Mouse (Mus musculus) hindbrain, embryonic 12.5 days (tissue): Measurements from ENCODE around the gene Chchd3. TPM values are rescaled to one million over a fixed set of nuclear protein-coding genes. Genes with fewer than 3 reads are reported as not detected.
A peak's percentile ranks its signal among the peaks of the same experiment; 100 is the strongest.

ENCODE experiments used
- ATAC-seq: fragments of 200-750 bp; cut with Nextera tagmentation; 2 replicates; pipeline ENCODE4 v1.8.0; 2017; ENCODE audit warnings: moderate TSS enrichment; ENCODE audit not compliant: low FRiP score
- H3K27ac ChIP-seq: fragments of 300-500 bp; sonication (generic); 2 replicates; pipeline ENCODE4 v1.5.1; 2016; ENCODE audit warnings: mild to moderate bottlenecking
- H3K27me3 ChIP-seq: fragments of 300-500 bp; sonication (generic); 2 replicates; pipeline ENCODE4 v1.6.1; 2016; ENCODE audit warnings: mild to moderate bottlenecking
- H3K36me3 ChIP-seq: fragments of 300-500 bp; sonication (generic); 2 replicates; pipeline ENCODE4 v1.6.1; 2016; ENCODE audit warnings: mild to moderate bottlenecking
- H3K4me1 ChIP-seq: fragments of 300-500 bp; sonication (generic); 2 replicates; pipeline ENCODE4 v1.6.1; 2016
- H3K4me2 ChIP-seq: fragments of 300-500 bp; sonication (generic); replicated peaks from 2 replicates; pipeline ENCODE4 v1.6.1; 2016; ENCODE audit warnings: mild to moderate bottlenecking
- H3K4me3 ChIP-seq: fragments of 300-500 bp; sonication (generic); 2 replicates; pipeline ENCODE4 v1.5.1; 2016; ENCODE audit warnings: mild to moderate bottlenecking
- H3K9ac ChIP-seq: fragments of 300-500 bp; sonication (generic); 2 replicates; pipeline ENCODE4 v1.6.1; 2016; ENCODE audit warnings: mild to moderate bottlenecking, moderate library complexity
- H3K9me3 ChIP-seq: fragments of 300-500 bp; sonication (generic); replicated peaks from 2 replicates; pipeline ENCODE4 v1.6.1; 2016; ENCODE audit warnings: mild to moderate bottlenecking
- WGBS: fragments of 180-500 bp; shearing (Covaris S2); methylation state at CpG from one replicate; pipeline ENCODE4 v1.1.7; 2016; 5-methylcytosine and 5-hydroxymethylcytosine counted together
- polyA plus RNA-seq: library from polyadenylated mRNA; unstranded; fragments of >200 nt; fragmentation: Nextera tagmentation; extraction: Ambion mirVana; gene quantifications from 2 replicates; pipeline ENCODE4 v1.2.1, GENCODE M21; 2016

Gene Chchd3
- polyA plus RNA-seq, 1 experiment from 2014 or later = 118 TPM

DNA sequence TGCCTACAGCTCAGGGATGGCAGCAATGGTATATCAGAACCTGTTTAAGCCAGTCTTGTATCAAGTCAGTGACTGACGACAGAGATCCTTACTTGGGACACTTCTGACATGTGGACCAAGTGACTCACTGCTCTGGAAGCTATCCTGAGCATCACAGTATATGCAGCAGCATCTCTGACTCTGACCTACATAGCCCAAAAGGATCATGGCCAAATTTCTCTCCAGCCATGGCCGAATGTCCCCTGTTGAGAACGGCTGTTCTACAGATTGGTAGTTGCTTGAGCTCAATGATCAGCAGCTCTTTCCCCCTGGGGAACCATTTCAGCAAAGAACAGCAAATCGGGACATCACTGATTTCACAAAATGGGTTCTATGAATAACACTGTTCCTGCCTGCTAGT lies 161.0 kb downstream of the Chchd3 start:
- Histone ChIP-seq H3K27me3 (no peaks in the 10 kb centered on the region), H3K4me2 (no peak overlapping the region), H3K4me3 (no peak overlapping the region), H3K9ac (no peak overlapping the region), H3K9me3 (no peaks in the 10 kb centered on the region), H3K27ac (no peak overlapping the region), H3K36me3 (no peaks in the 10 kb centered on the region), H3K4me1 (no peaks in the 10 kb centered on the region)
- ATAC-seq = no peak
- WGBS = 88% methylated on average over 4 of the region's 4 CpGs

DNA sequence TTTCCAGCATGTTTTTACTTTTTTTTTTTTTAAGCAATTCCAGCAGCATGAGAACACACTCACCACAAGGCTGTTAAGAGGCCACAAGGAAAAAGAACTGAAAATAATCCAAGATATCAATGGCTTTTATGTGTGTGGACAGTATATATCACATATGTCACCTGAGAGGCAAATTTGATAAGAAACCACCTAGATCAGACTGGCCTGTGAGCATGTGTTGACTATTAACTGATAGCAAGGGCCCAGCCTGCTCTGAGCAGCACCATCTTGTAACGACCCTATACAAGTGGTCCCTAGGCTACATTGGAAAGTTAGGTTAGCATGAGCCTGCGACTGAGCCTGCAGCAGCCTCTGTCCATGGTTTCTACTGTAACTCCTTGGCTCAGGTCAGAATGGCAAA lies 166.0 kb downstream of the Chchd3 start:
- H3K27ac ChIP-seq = no peak overlapping the region
- no peak overlapping the region for H3K4me3 ChIP-seq
- 79% methylated on average over 2 of the region's 2 CpGs for WGBS
- ATAC-seq = no peak
- no peaks in the 10 kb centered on the region for H3K36me3 ChIP-seq
- no peak overlapping the region for H3K9ac ChIP-seq
- H3K9me3 ChIP-seq = no peaks in the 10 kb centered on the region
- no peaks in the 10 kb centered on the region for H3K4me1 ChIP-seq
- no peaks in the 10 kb centered on the region for H3K27me3 ChIP-seq
- H3K4me2 ChIP-seq = no peak overlapping the region

DNA sequence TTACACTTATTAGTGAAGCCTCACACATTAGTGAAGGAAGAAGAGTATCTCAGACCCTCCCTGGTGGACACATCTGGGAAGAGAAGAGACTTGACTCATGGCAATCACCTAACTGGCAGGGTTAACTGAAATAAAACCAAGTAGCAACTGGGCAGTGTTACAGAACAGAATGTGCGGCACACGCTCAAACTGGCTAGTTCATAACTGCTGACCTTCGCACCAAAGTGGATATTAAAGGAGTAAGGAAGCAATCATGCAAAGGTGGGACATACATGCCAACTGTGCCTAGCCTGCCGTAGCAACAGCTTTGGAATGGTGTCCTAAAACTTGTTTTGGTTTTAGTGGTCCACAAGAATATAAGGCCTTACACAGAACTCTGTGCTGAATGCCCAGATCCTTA lies 169.3 kb downstream of the Chchd3 start:
- Histone ChIP-seq H3K27ac (no peak overlapping the region), H3K9me3 (no peaks in the 10 kb centered on the region), H3K4me1 (no peaks in the 10 kb centered on the region), H3K36me3 (no peaks in the 10 kb centered on the region), H3K4me3 (no peak overlapping the region), H3K9ac (no peak overlapping the region), H3K27me3 (no peaks in the 10 kb centered on the region), H3K4me2 (no peak overlapping the region)
- 92% methylated on average over 4 of the region's 4 CpGs for WGBS
- no peak for ATAC-seq

- H3K4me3 ChIP-seq = no peak overlapping the region
- no peak for ATAC-seq
- H3K4me2 ChIP-seq = no peak overlapping the region
- no peaks in the 10 kb centered on the region for H3K4me1 ChIP-seq
- no peaks in the 10 kb centered on the region for H3K27me3 ChIP-seq
- H3K27ac ChIP-seq = no peak overlapping the region
- no peaks in the 10 kb centered on the region for H3K9me3 ChIP-seq
- WGBS = 65% methylated on average over 4 of the region's 4 CpGs
- no peaks in the 10 kb centered on the region for H3K36me3 ChIP-seq
- no peak overlapping the region for H3K9ac ChIP-seq
Observed at GRCm38 (mm10) chr6:32888894-32889529, 171.0 kb downstream of the Chchd3 start.

DNA sequence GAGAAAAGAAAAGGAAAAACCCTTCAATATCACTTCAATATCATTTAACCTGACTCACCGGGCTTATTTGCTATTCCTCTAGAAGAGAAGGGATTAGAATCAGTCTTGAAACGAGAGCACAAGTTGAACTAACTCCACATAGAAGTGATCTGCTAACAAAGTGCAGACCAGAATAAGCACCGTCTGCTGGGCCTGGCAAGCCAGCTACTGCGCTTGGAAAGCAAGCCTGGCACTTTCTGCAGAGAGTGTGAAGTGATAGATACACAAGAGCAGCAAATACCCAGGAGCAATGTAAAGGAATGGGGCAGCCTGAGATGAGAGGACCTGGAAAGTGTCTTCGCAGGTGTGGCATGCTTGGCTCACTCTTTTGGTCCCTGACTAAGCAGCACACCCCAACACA lies 181.5 kb downstream of the Chchd3 start:
- Histone ChIP-seq H3K9ac (no peak overlapping the region), H3K9me3 (no peaks in the 10 kb centered on the region), H3K4me2 (no peak overlapping the region), H3K27me3 (no peaks in the 10 kb centered on the region), H3K4me3 (no peak overlapping the region), H3K27ac (no peak overlapping the region), H3K36me3 (no peaks in the 10 kb centered on the region), H3K4me1 (peaks cover 13% of the 10 kb centered on the region)
- WGBS = 92% methylated on average over 5 of the region's 5 CpGs
- no peak for ATAC-seq

GRCm38 (mm10) chr6:32874176-32874575 lies 185.9 kb downstream of the Chchd3 start:
- Histone ChIP-seq H3K4me1 (peaks cover 13% of the 10 kb centered on the region), H3K9ac (no peak overlapping the region), H3K9me3 (no peaks in the 10 kb centered on the region), H3K27me3 (no peaks in the 10 kb centered on the region), H3K4me3 (no peak overlapping the region), H3K36me3 (no peaks in the 10 kb centered on the region), H3K4me2 (no peak overlapping the region), H3K27ac (peak overlapping the region; percentile 24; the same call in 1 of the 2 replicates)
- WGBS = 31% methylated on average over 3 of the region's 3 CpGs
- no peak for ATAC-seq

- no peak overlapping the region for H3K4me2 ChIP-seq
- WGBS = 89% methylated on average over 2 of the region's 2 CpGs
- no peak overlapping the region for H3K27ac ChIP-seq
- no peaks in the 10 kb centered on the region for H3K9me3 ChIP-seq
- no peak overlapping the region for H3K9ac ChIP-seq
- H3K36me3 ChIP-seq = no peaks in the 10 kb centered on the region
- peaks cover 13% of the 10 kb centered on the region for H3K4me1 ChIP-seq
- H3K27me3 ChIP-seq = no peaks in the 10 kb centered on the region
- no peak for ATAC-seq
- H3K4me3 ChIP-seq = no peak overlapping the region
Observed at GRCm38 (mm10) chr6:32872805-32873204, 187.3 kb downstream of the Chchd3 start.

DNA sequence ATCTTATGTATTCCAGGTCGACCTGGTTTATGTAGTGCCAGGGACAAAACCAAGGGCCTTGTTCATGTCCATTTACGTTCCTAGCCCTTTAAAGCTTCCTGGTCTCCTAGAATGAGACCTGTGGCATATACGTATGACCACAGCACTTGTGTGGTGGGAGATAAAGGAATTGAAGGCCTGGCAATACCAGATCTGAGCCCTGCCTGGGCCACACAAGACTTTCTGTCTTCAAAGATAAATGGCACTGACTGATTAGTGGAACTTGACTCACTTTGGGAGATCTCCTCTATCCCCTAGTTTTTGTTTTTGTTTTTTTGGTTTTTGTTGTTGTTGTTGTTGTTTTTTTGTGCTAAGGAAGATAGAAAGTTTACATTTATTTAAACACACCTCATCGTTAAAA lies 209.1 kb downstream of the Chchd3 start:
- H3K36me3 ChIP-seq = no peaks in the 10 kb centered on the region
- no peak overlapping the region for H3K27ac ChIP-seq
- ATAC-seq = no peak
- H3K4me1 ChIP-seq = peaks cover 3% of the 10 kb centered on the region; the same call in 1 of the 2 replicates
- H3K27me3 ChIP-seq = no peaks in the 10 kb centered on the region
- H3K4me2 ChIP-seq = no peak overlapping the region
- H3K4me3 ChIP-seq = no peak overlapping the region
- WGBS = 88% methylated on average over 4 of the region's 4 CpGs
- H3K9ac ChIP-seq = no peak overlapping the region
- no peaks in the 10 kb centered on the region for H3K9me3 ChIP-seq

GRCm38 (mm10) chr6:32848974-32849373 lies 211.1 kb downstream of the Chchd3 start:
- Histone ChIP-seq H3K9me3 (no peaks in the 10 kb centered on the region), H3K27me3 (no peaks in the 10 kb centered on the region), H3K9ac (no peak overlapping the region), H3K4me1 (peaks cover 8% of the 10 kb centered on the region), H3K27ac (no peak overlapping the region), H3K4me3 (no peak overlapping the region), H3K4me2 (no peak overlapping the region), H3K36me3 (no peaks in the 10 kb centered on the region)
- 88% methylated on average over 7 of the region's 7 CpGs for WGBS
- ATAC-seq = no peak

DNA sequence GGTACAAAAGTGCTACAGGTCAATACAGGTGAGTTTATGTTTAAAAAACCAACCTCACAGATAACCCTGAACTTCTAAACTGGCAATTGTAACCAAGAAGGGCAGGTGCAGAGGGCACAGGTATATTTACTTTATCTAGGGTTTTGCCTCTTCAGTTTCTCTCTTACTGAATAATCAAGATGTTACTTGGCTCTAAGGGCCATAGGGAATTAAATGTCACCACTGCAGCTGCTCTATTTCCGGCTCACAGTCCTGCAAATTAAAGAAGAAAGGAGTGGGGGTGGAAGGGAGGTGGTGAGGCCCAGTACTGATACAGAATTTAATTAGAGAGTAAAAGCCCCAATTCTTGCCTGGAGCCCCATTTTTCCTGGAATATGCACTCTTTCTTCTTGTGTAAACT lies 214.6 kb downstream of the Chchd3 start:
- Histone ChIP-seq H3K9me3 (no peaks in the 10 kb centered on the region), H3K4me2 (no peak overlapping the region), H3K27ac (no peak overlapping the region), H3K9ac (no peak overlapping the region), H3K4me1 (peaks cover 6% of the 10 kb centered on the region), H3K4me3 (no peak overlapping the region), H3K27me3 (no peaks in the 10 kb centered on the region), H3K36me3 (no peaks in the 10 kb centered on the region)
- WGBS = 36% methylated on average over 1 of the region's 1 CpGs
- ATAC-seq = no peak

GRCm38 (mm10) chr6:32837939-32838301 lies 222.1 kb downstream of the Chchd3 start:
- Histone ChIP-seq H3K4me1 (peaks cover 3% of the 10 kb centered on the region), H3K27ac (peak overlapping the region; percentile 3; the same call in 1 of the 2 replicates), H3K9ac (no peak overlapping the region), H3K36me3 (0 out of 2 replicates have a peak, but pooled peaks cover 2% of the 10 kb centered on the region), H3K4me2 (no peak overlapping the region), H3K27me3 (no peaks in the 10 kb centered on the region), H3K4me3 (no peak overlapping the region), H3K9me3 (no peaks in the 10 kb centered on the region; the same call in 1 of the 2 replicates)
- ATAC-seq = no peak
- 79% methylated on average over 2 of the region's 2 CpGs for WGBS

DNA sequence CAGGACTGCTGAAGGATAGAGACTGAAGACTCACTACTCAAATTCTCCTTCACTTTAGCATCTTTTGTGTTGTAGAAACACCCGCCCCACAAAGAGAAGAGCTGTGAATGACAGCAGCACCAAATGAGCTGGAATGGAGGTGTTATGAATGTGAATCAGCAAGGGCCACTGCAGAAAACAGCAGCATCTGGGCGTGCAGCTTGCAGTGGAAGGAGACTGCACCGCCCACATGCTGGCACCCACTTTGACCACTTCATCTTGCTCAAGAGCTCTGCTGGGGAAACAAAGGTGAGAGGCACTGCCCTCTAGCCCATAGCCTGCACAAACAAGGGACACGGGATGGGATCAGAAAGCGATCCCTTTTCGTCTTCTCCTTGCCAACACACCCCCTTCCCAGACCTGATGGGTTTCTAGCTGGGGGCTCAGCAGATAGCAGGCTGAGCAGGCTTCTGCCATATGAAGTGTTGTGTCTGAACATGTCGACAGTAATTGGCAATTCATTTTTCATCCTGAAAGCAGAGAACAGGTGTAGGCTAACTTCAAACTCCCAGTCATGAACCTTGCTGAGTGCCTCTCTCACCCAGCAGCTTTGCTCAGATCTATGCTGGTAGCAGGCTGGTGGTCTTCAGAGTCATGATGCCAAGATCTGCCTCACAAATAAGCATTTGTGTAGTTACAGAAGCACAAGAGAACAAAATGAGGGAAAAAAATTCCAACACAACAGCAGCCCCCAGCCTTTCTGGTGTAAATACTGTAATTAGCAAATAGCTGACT lies 222.7 kb downstream of the Chchd3 start:
- peak overlapping the region; percentile 3; the same call in 1 of the 2 replicates for H3K27ac ChIP-seq
- no peaks in the 10 kb centered on the region for H3K27me3 ChIP-seq
- 65% methylated on average over 7 of the region's 7 CpGs for WGBS
- 0 out of 2 replicates have a peak, but pooled peaks cover 2% of the 10 kb centered on the region for H3K36me3 ChIP-seq
- no peak overlapping the region for H3K9ac ChIP-seq
- peaks cover 3% of the 10 kb centered on the region for H3K4me1 ChIP-seq
- ATAC-seq = no peak
- H3K4me3 ChIP-seq = no peak overlapping the region
- no peak overlapping the region for H3K4me2 ChIP-seq
- H3K9me3 ChIP-seq = no peaks in the 10 kb centered on the region; the same call in 1 of the 2 replicates
